ENCODE assay signal across 17 mouse cellular contexts in the genomic region with DNA sequence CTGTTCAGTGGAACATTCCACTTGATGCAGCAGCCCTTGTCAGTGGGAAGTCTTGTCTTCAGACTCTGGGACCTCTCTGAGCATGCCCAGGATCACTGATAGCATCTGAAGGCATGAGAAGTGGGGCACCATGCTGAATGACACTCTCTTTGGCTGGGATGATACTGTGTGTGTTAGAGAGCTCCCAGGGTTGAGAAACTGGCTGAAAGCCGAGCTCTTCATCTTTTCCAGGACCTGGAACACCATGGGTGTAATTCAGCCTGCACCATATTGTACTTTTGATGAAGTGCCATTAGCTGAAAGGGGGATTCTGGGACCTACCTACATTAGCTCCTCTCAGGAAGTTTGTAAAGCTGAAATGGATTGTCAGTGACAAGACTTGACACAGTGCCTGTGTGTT.
DNase-seq lines count a peak whose midpoint lies in the region; ATAC-seq lines count a peak whose summit lies in the region.
"Had no signal": no experiment of that assay in that cellular context is flagged by ENCODE, and none has a peak within 500 bp of the region (broad histone marks: within the 10 kb centered on the region; RNA-seq: fewer than 3 reads in every experiment).

No protein-coding gene starts in this region.

- no peak overlapping the region for H3K4me2 ChIP-seq in forebrain, embryonic 15.5 days (replicated peaks)
- H3K4me2 ChIP-seq in forebrain, embryonic 12.5 days: no peak overlapping the region
- no peak overlapping the region for H3K4me2 ChIP-seq in lung, embryonic 15.5 days
- H3K4me2 ChIP-seq: limb, embryonic 13.5 days; neural tube, embryonic 15.5 days had no signal

- no peak overlapping the region for H3K27ac ChIP-seq in forebrain, embryonic 15.5 days (replicated peaks)
- no peak overlapping the region for H3K27ac ChIP-seq in forebrain, embryonic 12.5 days
- H3K27ac ChIP-seq in lung, embryonic 15.5 days: no peak overlapping the region
- H3K27ac ChIP-seq: kidney, postnatal 0 days; layer of hippocampus, adult 2 months; left cerebral cortex, adult 2 months; limb, embryonic 13.5 days; neural tube, embryonic 15.5 days had no signal

- peak; percentile 71 for ATAC-seq in forebrain, embryonic 15.5 days (replicated peaks)
- ATAC-seq in forebrain, embryonic 12.5 days (ENCODE audit: low FRiP score): no peak
- 0 out of 2 replicates have a peak, but pooled peaks have one; percentile 46 for ATAC-seq in lung, embryonic 15.5 days (ENCODE audit: borderline replicate concordance, extremely low read depth, low FRiP score, low TSS enrichment)
- ATAC-seq: intestine, embryonic 16.5 days; liver, postnatal 0 days had no signal

- H3K9ac ChIP-seq in forebrain, embryonic 15.5 days (replicated peaks): no peak overlapping the region
- H3K9ac ChIP-seq in forebrain, embryonic 12.5 days: no peak overlapping the region
- no peak overlapping the region for H3K9ac ChIP-seq in lung, embryonic 15.5 days
- H3K9ac ChIP-seq: limb, embryonic 13.5 days; liver, postnatal 0 days; neural tube, embryonic 15.5 days had no signal

- H3K4me3 ChIP-seq in forebrain, embryonic 15.5 days: no peak overlapping the region
- H3K4me3 ChIP-seq in forebrain, embryonic 12.5 days (replicated peaks): no peak overlapping the region
- no peak overlapping the region for H3K4me3 ChIP-seq in lung, embryonic 15.5 days
- H3K4me3 ChIP-seq: layer of hippocampus, adult 2 months; left cerebral cortex, adult 2 months; limb, embryonic 13.5 days; neural tube, embryonic 15.5 days had no signal

- no peaks in the 10 kb centered on the region for H3K4me1 ChIP-seq in forebrain, embryonic 15.5 days
- H3K4me1 ChIP-seq in forebrain, embryonic 12.5 days: no peaks in the 10 kb centered on the region
- peaks cover 14% of the 10 kb centered on the region; the same call in 1 of the 2 replicates for H3K4me1 ChIP-seq in lung, embryonic 15.5 days
- H3K4me1 ChIP-seq: limb, embryonic 13.5 days; neural tube, embryonic 15.5 days had no signal

- no peaks in the 10 kb centered on the region for H3K27me3 ChIP-seq in forebrain, embryonic 15.5 days
- no peaks in the 10 kb centered on the region for H3K27me3 ChIP-seq in forebrain, embryonic 12.5 days
- no peaks in the 10 kb centered on the region for H3K27me3 ChIP-seq in lung, embryonic 15.5 days
- H3K27me3 ChIP-seq: limb, embryonic 13.5 days; neural tube, embryonic 15.5 days had no signal

- no peaks in the 10 kb centered on the region for H3K9me3 ChIP-seq in forebrain, embryonic 15.5 days
- H3K9me3 ChIP-seq in forebrain, embryonic 12.5 days: no peaks in the 10 kb centered on the region
- no peaks in the 10 kb centered on the region for H3K9me3 ChIP-seq in lung, embryonic 15.5 days
- H3K9me3 ChIP-seq: limb, embryonic 13.5 days; neural tube, embryonic 15.5 days had no signal

- no peaks in the 10 kb centered on the region for H3K36me3 ChIP-seq in forebrain, embryonic 15.5 days
- no peaks in the 10 kb centered on the region for H3K36me3 ChIP-seq in forebrain, embryonic 12.5 days (replicated peaks)
- no peaks in the 10 kb centered on the region for H3K36me3 ChIP-seq in lung, embryonic 15.5 days
- H3K36me3 ChIP-seq: limb, embryonic 13.5 days; neural tube, embryonic 15.5 days had no signal

- WGBS in forebrain, embryonic 15.5 days: 62% methylated on average over 1 of the region's 1 CpGs
- 77% methylated on average over 1 of the region's 1 CpGs for WGBS in forebrain, embryonic 12.5 days
- WGBS in lung, embryonic 15.5 days: 42% methylated on average over 1 of the region's 1 CpGs

- no peak for DNase-seq in lung, postnatal 25 days (ENCODE audit: low spot score)
- peak; percentile 29 to 32 for DNase-seq in cerebellum, adult 18-20 months
- DNase-seq in fat pad, adult 2 months (ENCODE audit: extremely low read depth, low read depth, low spot score): peak; percentile 18
- no peak for DNase-seq in layer of hippocampus, postnatal 36 days
- DNase-seq in spleen, postnatal 10 days (ENCODE audit: low spot score in 2 of 2): no peak
- DNase-seq: adrenal gland, adult 8-10 months; B cell, adult 2 months; liver, postnatal 0 days had no signal

Comparison
In these comparisons a context has a peak if more than half of its experiments do, and no peak if none do; other contexts are left out.
1. DNase-seq: peak in cerebellum, adult 18-20 months (2 of 2) and fat pad, adult 2 months (single experiment); none in lung, postnatal 25 days (single experiment), layer of hippocampus, postnatal 36 days (0 of 2) and spleen, postnatal 10 days (0 of 2).